Mouse (Mus musculus) ES-E14 (cell line): ENCODE data around the gene Akap9. TPM values are rescaled to one million over a fixed set of nuclear protein-coding genes. Genes with fewer than 3 reads are reported as not detected.

Experiments
- DNase-seq: peaks from one replicate; pipeline ENCODE4 v3.0.0-alpha.2; 2013; ENCODE audit warnings: low read depth, low spot score
- H3K27ac ChIP-seq: 2 replicates; pipeline ENCODE4 v1.5.1; 2012; ENCODE audit warnings: low read depth, mild to moderate bottlenecking, low read length, moderate library complexity, mixed read lengths; ENCODE audit not compliant: poor library complexity, insufficient read depth, severe bottlenecking
- H3K36me3 ChIP-seq: 2 replicates; pipeline ENCODE4 v1.6.1; 2012; ENCODE audit warnings: mild to moderate bottlenecking, low read length, moderate library complexity, mixed read lengths; ENCODE audit not compliant: control insufficient read depth, poor library complexity, insufficient read depth, severe bottlenecking
- H3K4me1 ChIP-seq, 2 experiments: fragments of 150-350 bp in 1 of 2; sonication (generic) in 1 of 2; 2 replicates each; pipeline ENCODE4 v1.6.1; 2012; ENCODE audit warnings: low read length in 2 of 2, mild to moderate bottlenecking in 1 of 2, mixed read lengths in 1 of 2; ENCODE audit not compliant: control insufficient read depth in 2 of 2, insufficient read depth in 2 of 2, poor library complexity in 1 of 2
- H3K4me3 ChIP-seq, 2 experiments: fragments of 150-350 bp in 1 of 2; sonication (generic) in 1 of 2; 2 replicates each; pipeline ENCODE4 v1.5.1; 2012; ENCODE audit warnings: low read length in 2 of 2, low read depth in 1 of 2, mild to moderate bottlenecking in 1 of 2, mixed read lengths in 1 of 2; ENCODE audit not compliant: insufficient read depth in 1 of 2, poor library complexity in 1 of 2, severe bottlenecking in 1 of 2
- H3K9ac ChIP-seq: 2 replicates; pipeline ENCODE4 v1.6.1; 2012; ENCODE audit warnings: low read depth, mild to moderate bottlenecking, low read length, mixed read lengths; ENCODE audit not compliant: poor library complexity, insufficient read depth, severe bottlenecking
- H3K9me3 ChIP-seq: fragments of 150-350 bp; sonication (generic); 2 replicates; pipeline ENCODE4 v1.6.1; 2012; ENCODE audit warnings: low read depth, mild to moderate bottlenecking, low read length; ENCODE audit not compliant: control insufficient read depth, insufficient read depth
- CHD2 ChIP-seq: IDR thresholded peaks from 2 replicates; pipeline ENCODE4 v1.6.1; 2014; ENCODE audit warnings: mild to moderate bottlenecking, low read depth, low read length, inconsistent platforms
- HCFC1 ChIP-seq: IDR thresholded peaks from 2 replicates; pipeline ENCODE4 v1.6.1; 2012; ENCODE audit warnings: low read length, inconsistent platforms, borderline replicate concordance; ENCODE audit not compliant: insufficient read depth
- MAFK ChIP-seq: IDR thresholded peaks from 2 replicates; pipeline ENCODE4 v1.6.1; 2014; ENCODE audit warnings: mild to moderate bottlenecking, low read depth, low read length, inconsistent platforms; ENCODE audit not compliant: insufficient read depth
- ZC3H11A ChIP-seq: IDR thresholded peaks from 2 replicates; pipeline ENCODE4 v1.6.1; 2012; ENCODE audit warnings: low read depth, mild to moderate bottlenecking, inconsistent platforms, low read length, borderline replicate concordance
- ZNF384 ChIP-seq: IDR thresholded peaks from 2 replicates; pipeline ENCODE4 v1.6.1; 2012; ENCODE audit warnings: low read depth, low read length, inconsistent platforms
- in situ Hi-C, 2 experiments: fragments of 600-800 bp; cut with MboI; formaldehyde crosslinking; loops; one replicate each; pipeline ENCODE4 v1.15.1; 2025; ENCODE audit warnings: low sequenced_read_pairs in 2 of 2, inconsistent platforms in 1 of 2; ENCODE audit not compliant: unreplicated experiment in 2 of 2
- total RNA-seq: library from RNA; depleted of rRNA; stranded (reverse); fragments of 300-350 nt; gene quantifications from 2 replicates; pipeline ENCODE4 v1.2.3, GENCODE M21; 2012

The Akap9 gene
- total RNA-seq, 1 experiment = 33.3 TPM

GRCm38 (mm10) chr5:4019377-4019776 is 91.5 kb downstream of the Akap9 start:
- DNase-seq = no peak
- TF ChIP-seq MAFK (no peak), ZNF384 (no peak), ZC3H11A (no peak), CHD2 (no peak), HCFC1 (no peak)
- Histone ChIP-seq H3K4me3 (no peak overlapping the region), H3K4me1 (no peaks in the 10 kb centered on the region), H3K36me3 (no peaks in the 10 kb centered on the region), H3K9ac (no peak overlapping the region), H3K9me3 (no peaks in the 10 kb centered on the region), H3K27ac (no peak overlapping the region)
- in situ Hi-C loops = no loop called here

GRCm38 (mm10) chr5:4020018-4020417 is 92.2 kb downstream of the Akap9 start:
- no peak overlapping the region for H3K4me3 ChIP-seq
- TF ChIP-seq ZC3H11A (no peak), MAFK (no peak), HCFC1 (no peak), ZNF384 (no peak), CHD2 (no peak)
- no peak for DNase-seq
- no peak overlapping the region for H3K9ac ChIP-seq
- no peaks in the 10 kb centered on the region for H3K36me3 ChIP-seq
- H3K4me1 ChIP-seq = no peaks in the 10 kb centered on the region
- H3K9me3 ChIP-seq = no peaks in the 10 kb centered on the region
- in situ Hi-C loops = no loop called here
- H3K27ac ChIP-seq = no peak overlapping the region

- in situ Hi-C loops = no loop called here
- Histone ChIP-seq H3K4me1 (no peaks in the 10 kb centered on the region), H3K9ac (no peak overlapping the region), H3K4me3 (no peak overlapping the region), H3K27ac (no peak overlapping the region), H3K36me3 (no peaks in the 10 kb centered on the region), H3K9me3 (no peaks in the 10 kb centered on the region)
- TF ChIP-seq CHD2 (no peak), HCFC1 (no peak), MAFK (no peak)
- DNase-seq = no peak
Observed at GRCm38 (mm10) chr5:4023186-4023585, 95.3 kb downstream of the Akap9 start.

- no peak for DNase-seq
- H3K27ac ChIP-seq = no peak overlapping the region
Observed at GRCm38 (mm10) chr5:4023742-4024681, 96.2 kb downstream of the Akap9 start.

More at GRCm38 (mm10) chr5:4023742-4024681, 96.2 kb downstream of the Akap9 start:
- in situ Hi-C loops = no loop called here
- Histone ChIP-seq H3K4me1 (no peaks in the 10 kb centered on the region), H3K36me3 (no peaks in the 10 kb centered on the region), H3K9me3 (no peaks in the 10 kb centered on the region), H3K9ac (no peak overlapping the region), H3K4me3 (no peak overlapping the region)
- TF ChIP-seq MAFK = no peak
- TF ChIP-seq ZC3H11A = no peak
